ENCODE assay signal across 25 mouse cellular contexts in genomic region chr4:126644333-126644963, GRCm38 (mm10). TPM values are rescaled to one million over a fixed set of nuclear protein-coding genes. Genes with fewer than 3 reads are reported as not detected.
A peak's percentile ranks its signal among the peaks of the same experiment; 100 is the strongest.
DNase-seq lines count a peak whose midpoint lies in the region; ATAC-seq and TF ChIP-seq lines count a peak whose summit lies in the region.
"Had no signal": no experiment of that assay in that cellular context is flagged by ENCODE, and none has a peak within 500 bp of the region (broad histone marks: within the 10 kb centered on the region; RNA-seq: fewer than 3 reads in every experiment).

No protein-coding gene starts in this region.

- no peak overlapping the region for H3K27ac ChIP-seq in hindbrain, postnatal 0 days
- H3K27ac ChIP-seq in hindbrain, embryonic 14.5 days: no peak overlapping the region
- H3K27ac ChIP-seq in midbrain, embryonic 14.5 days (replicated peaks; ENCODE audit: low read depth, low read length): no peak overlapping the region
- H3K27ac ChIP-seq in midbrain, embryonic 15.5 days: no peak overlapping the region
- H3K27ac ChIP-seq: embryonic facial prominence, embryonic 10.5 days; layer of hippocampus, adult 2 months; limb, embryonic 12.5 days; liver, embryonic 12.5 days; midbrain, embryonic 12.5 days; neural tube, embryonic 15.5 days had no signal

- TF ChIP-seq CTCF in hindbrain, postnatal 0 days (IDR thresholded peaks at IDR 0.05; ENCODE audit: low read depth): no peak

- 61% methylated on average over 10 of the region's 10 CpGs for WGBS in hindbrain, postnatal 0 days
- 64% methylated on average over 10 of the region's 10 CpGs for WGBS in hindbrain, embryonic 14.5 days
- 62% methylated on average over 10 of the region's 10 CpGs for WGBS in midbrain, embryonic 14.5 days
- 69% methylated on average over 10 of the region's 10 CpGs for WGBS in midbrain, embryonic 15.5 days

- H3K9ac ChIP-seq in hindbrain, postnatal 0 days (replicated peaks; ENCODE audit: low read length): no peak overlapping the region
- no peak overlapping the region for H3K9ac ChIP-seq in hindbrain, embryonic 14.5 days
- no peak overlapping the region for H3K9ac ChIP-seq in midbrain, embryonic 14.5 days (replicated peaks; ENCODE audit: low read length)
- H3K9ac ChIP-seq in midbrain, embryonic 15.5 days: no peak overlapping the region
- H3K9ac ChIP-seq: heart, embryonic 12.5 days; limb, embryonic 12.5 days; liver, embryonic 12.5 days; midbrain, embryonic 12.5 days; neural tube, embryonic 15.5 days had no signal

- H3K9me3 ChIP-seq in hindbrain, postnatal 0 days (ENCODE audit: low read length): no peaks in the 10 kb centered on the region
- no peaks in the 10 kb centered on the region for H3K9me3 ChIP-seq in hindbrain, embryonic 14.5 days (ENCODE audit: control insufficient read depth, low read length)
- no peaks in the 10 kb centered on the region for H3K9me3 ChIP-seq in midbrain, embryonic 14.5 days (ENCODE audit: control insufficient read depth, low read length)
- H3K9me3 ChIP-seq in midbrain, embryonic 15.5 days: no peaks in the 10 kb centered on the region
- H3K9me3 ChIP-seq: embryonic facial prominence, embryonic 10.5 days; heart, embryonic 12.5 days; limb, embryonic 12.5 days; liver, embryonic 12.5 days; midbrain, embryonic 12.5 days; neural tube, embryonic 15.5 days had no signal

- H3K36me3 ChIP-seq in hindbrain, postnatal 0 days (ENCODE audit: insufficient read depth, low read length): no peaks in the 10 kb centered on the region
- H3K36me3 ChIP-seq in hindbrain, embryonic 14.5 days (replicated peaks; ENCODE audit: control insufficient read depth, insufficient read depth): no peaks in the 10 kb centered on the region
- H3K36me3 ChIP-seq in midbrain, embryonic 14.5 days (ENCODE audit: control insufficient read depth, insufficient read depth, low read length): no peaks in the 10 kb centered on the region
- no peaks in the 10 kb centered on the region for H3K36me3 ChIP-seq in midbrain, embryonic 15.5 days (replicated peaks)
- H3K36me3 ChIP-seq: embryonic facial prominence, embryonic 10.5 days; heart, embryonic 12.5 days; limb, embryonic 12.5 days; liver, embryonic 12.5 days; midbrain, embryonic 12.5 days; neural tube, embryonic 15.5 days had no signal

- DNase-seq in hindbrain, postnatal 0 days (ENCODE audit: low spot score): peak; percentile 23
- no peak for DNase-seq in hindbrain, embryonic 14.5 days (ENCODE audit: low spot score)
- peak; percentile 13 for DNase-seq in midbrain, embryonic 14.5 days
- DNase-seq in kidney, postnatal 10 days: peak; percentile 26
- DNase-seq in spleen, postnatal 14 days (ENCODE audit: low spot score in 2 of 2): no peak
- DNase-seq: adrenal gland, postnatal 14 days; cerebellum, adult 9-11 months; gastrocnemius, postnatal 10 days; heart, adult 11 months; heart, postnatal 10 days; layer of hippocampus, postnatal 36 days; lung, adult 18-20 months; lung, postnatal 10 days; thymus, postnatal 25 days had no signal

- no peak overlapping the region for H3K4me2 ChIP-seq in hindbrain, postnatal 0 days (ENCODE audit: low read depth, low read length)
- H3K4me2 ChIP-seq in hindbrain, embryonic 14.5 days (replicated peaks): no peak overlapping the region
- H3K4me2 ChIP-seq in midbrain, embryonic 14.5 days (ENCODE audit: low read length): no peak overlapping the region
- no peak overlapping the region for H3K4me2 ChIP-seq in midbrain, embryonic 15.5 days
- H3K4me2 ChIP-seq: heart, embryonic 12.5 days; limb, embryonic 12.5 days; liver, embryonic 12.5 days; midbrain, embryonic 12.5 days; neural tube, embryonic 15.5 days had no signal

- no peak for ATAC-seq in hindbrain, postnatal 0 days
- ATAC-seq in hindbrain, embryonic 14.5 days (ENCODE audit: low FRiP score): no peak
- no peak for ATAC-seq in midbrain, embryonic 14.5 days (ENCODE audit: low FRiP score, low TSS enrichment)
- no peak for ATAC-seq in midbrain, embryonic 15.5 days (replicated peaks)
- 0 out of 2 replicates have a peak, but pooled peaks have one; percentile 31 for ATAC-seq in monocyte, adult 5-6 weeks (replicated peaks; ENCODE audit: insufficient number of reproducible peaks, low FRiP score, low TSS enrichment, poor library complexity, severe bottlenecking)
- no peak for ATAC-seq in activated CD4-positive, CD25-positive, alpha-beta regulatory T cell, adult 4 months
- ATAC-seq: forebrain, embryonic 16.5 days; liver, embryonic 12.5 days had no signal

- no peaks in the 10 kb centered on the region for H3K27me3 ChIP-seq in hindbrain, postnatal 0 days (ENCODE audit: insufficient read depth, low read length)
- H3K27me3 ChIP-seq in hindbrain, embryonic 14.5 days (ENCODE audit: control insufficient read depth, insufficient read depth, low read length): no peaks in the 10 kb centered on the region; the same call in 1 of the 2 replicates
- H3K27me3 ChIP-seq in midbrain, embryonic 14.5 days (ENCODE audit: control insufficient read depth, insufficient read depth, low read length): no peaks in the 10 kb centered on the region
- peaks cover 3% of the 10 kb centered on the region for H3K27me3 ChIP-seq in midbrain, embryonic 15.5 days (replicated peaks)
- H3K27me3 ChIP-seq: neural tube, embryonic 15.5 days had no signal

- no peaks in the 10 kb centered on the region for H3K4me1 ChIP-seq in hindbrain, postnatal 0 days (ENCODE audit: insufficient read depth, low read length)
- H3K4me1 ChIP-seq in hindbrain, embryonic 14.5 days (replicated peaks; ENCODE audit: control insufficient read depth, insufficient read depth, low read length): peaks cover 8% of the 10 kb centered on the region
- H3K4me1 ChIP-seq in midbrain, embryonic 14.5 days (ENCODE audit: control insufficient read depth, insufficient read depth, low read length): peaks cover 10% of the 10 kb centered on the region
- H3K4me1 ChIP-seq in midbrain, embryonic 15.5 days: peaks cover 9% of the 10 kb centered on the region
- H3K4me1 ChIP-seq: heart, embryonic 12.5 days; limb, embryonic 12.5 days; liver, embryonic 12.5 days had no signal

- H3K4me3 ChIP-seq in hindbrain, postnatal 0 days (ENCODE audit: low read length): no peak overlapping the region
- H3K4me3 ChIP-seq in hindbrain, embryonic 14.5 days (replicated peaks; ENCODE audit: low read length): no peak overlapping the region
- no peak overlapping the region for H3K4me3 ChIP-seq in midbrain, embryonic 14.5 days (replicated peaks; ENCODE audit: low read depth, low read length)
- H3K4me3 ChIP-seq in midbrain, embryonic 15.5 days: no peak overlapping the region
- H3K4me3 ChIP-seq: embryonic facial prominence, embryonic 10.5 days; heart, embryonic 12.5 days; layer of hippocampus, adult 2 months; limb, embryonic 12.5 days; liver, embryonic 12.5 days; midbrain, embryonic 12.5 days; neural tube, embryonic 15.5 days had no signal

RNA-seq across cellular contexts. Expression of gene Psmb2, which starts 33.0 kb away (rescaled TPM):
- 164 and 207 TPM in 2 replicates for total RNA-seq in hindbrain, postnatal 0 days (2014; rRNA removed)
- polyA plus RNA-seq in hindbrain, postnatal 0 days (2015; fragmentation: Nextera tagmentation; extraction: Ambion mirVana): 465 and 473 TPM in 2 replicates
- 432 and 451 TPM in 2 replicates for polyA plus RNA-seq in hindbrain, embryonic 14.5 days (2014; fragmentation: Nextera tagmentation; extraction: Ambion mirVana)
- polyA plus RNA-seq in midbrain, embryonic 14.5 days (2014; fragmentation: Nextera tagmentation; extraction: Ambion mirVana): 442 and 480 TPM in 2 replicates
- 383 and 406 TPM in 2 replicates for polyA plus RNA-seq in midbrain, embryonic 15.5 days (2015; fragmentation: Nextera tagmentation; extraction: Ambion mirVana)
- 64.6 to 85.4 TPM (median 64.6 TPM) in 3 replicates for total RNA-seq in monocyte, adult 5-6 weeks (2017)
- 100 to 1,000 TPM; 372 to 427 TPM for polyA plus RNA-seq in activated CD4-positive, CD25-positive, alpha-beta regulatory T cell, adult 4 months (2017; shearing (Covaris generic))

RNA-seq across cellular contexts. Expression of gene 5730409E04Rik, which starts 34.8 kb away (rescaled TPM):
- 74.9 and 93.8 TPM in 2 replicates for total RNA-seq in hindbrain, postnatal 0 days (2014; rRNA removed)
- 28.7 and 30.2 TPM in 2 replicates for polyA plus RNA-seq in hindbrain, postnatal 0 days (2015; fragmentation: Nextera tagmentation; extraction: Ambion mirVana)
- 15.6 and 16.8 TPM in 2 replicates for polyA plus RNA-seq in hindbrain, embryonic 14.5 days (2014; fragmentation: Nextera tagmentation; extraction: Ambion mirVana)
- polyA plus RNA-seq in midbrain, embryonic 14.5 days (2014; fragmentation: Nextera tagmentation; extraction: Ambion mirVana): 8.1 and 14.5 TPM in 2 replicates
- 16.3 and 16.6 TPM in 2 replicates for polyA plus RNA-seq in midbrain, embryonic 15.5 days (2015; fragmentation: Nextera tagmentation; extraction: Ambion mirVana)
- total RNA-seq in monocyte, adult 5-6 weeks (2017): 2.3 to 6.4 TPM (median 3.7 TPM) in 3 replicates
- under 1 TPM; 0.17 to 0.34 TPM for polyA plus RNA-seq in activated CD4-positive, CD25-positive, alpha-beta regulatory T cell, adult 4 months (2017; shearing (Covaris generic))

Comparison
In these comparisons a context has a peak if more than half of its experiments do, and no peak if none do; other contexts are left out.
1. DNase-seq: peak in hindbrain, postnatal 0 days (single experiment), midbrain, embryonic 14.5 days (single experiment) and kidney, postnatal 10 days (single experiment); none in hindbrain, embryonic 14.5 days (single experiment) and spleen, postnatal 14 days (0 of 2).